19 mouse cellular contexts compared by ENCODE assay signal in genomic region chr19:55788905-55789295, GRCm38 (mm10). TPM values are rescaled to one million over a fixed set of nuclear protein-coding genes. Genes with fewer than 3 reads are reported as not detected.
DNase-seq lines count a peak whose midpoint lies in the region; ATAC-seq lines count a peak whose summit lies in the region.
"Had no signal": no experiment of that assay in that cellular context is flagged by ENCODE, and none has a peak within 500 bp of the region (broad histone marks: within the 10 kb centered on the region; RNA-seq: fewer than 3 reads in every experiment).

No protein-coding gene starts in this region.

- H3K27me3 ChIP-seq in forebrain, embryonic 13.5 days, result no peaks in the 10 kb centered on the region
- H3K27me3 ChIP-seq in forebrain, embryonic 15.5 days, result no peaks in the 10 kb centered on the region
- no peaks in the 10 kb centered on the region for H3K27me3 ChIP-seq in hindbrain, embryonic 11.5 days (ENCODE audit: control insufficient read depth, insufficient read depth, low read length)
- H3K27me3 ChIP-seq in hindbrain, embryonic 13.5 days, result 0 out of 2 replicates have a peak, but pooled peaks cover 2% of the 10 kb centered on the region
- H3K27me3 ChIP-seq in embryonic facial prominence, embryonic 11.5 days (ENCODE audit: control insufficient read depth, insufficient read depth, low read length), result no peaks in the 10 kb centered on the region
- no peaks in the 10 kb centered on the region for H3K27me3 ChIP-seq in midbrain, embryonic 13.5 days
- H3K27me3 ChIP-seq: limb, embryonic 15.5 days had no signal

- H3K4me3 ChIP-seq in forebrain, embryonic 13.5 days, result no peak overlapping the region
- H3K4me3 ChIP-seq in forebrain, embryonic 15.5 days, result no peak overlapping the region
- no peak overlapping the region for H3K4me3 ChIP-seq in hindbrain, embryonic 11.5 days (ENCODE audit: low read depth, low read length)
- no peak overlapping the region for H3K4me3 ChIP-seq in hindbrain, embryonic 13.5 days
- no peak overlapping the region for H3K4me3 ChIP-seq in embryonic facial prominence, embryonic 11.5 days (ENCODE audit: low read depth, low read length)
- no peak overlapping the region for H3K4me3 ChIP-seq in midbrain, embryonic 13.5 days (replicated peaks)
- H3K4me3 ChIP-seq: gastrocnemius, adult 2 months; limb, embryonic 15.5 days had no signal

- H3K4me1 ChIP-seq in forebrain, embryonic 13.5 days, result peaks cover 27% of the 10 kb centered on the region
- H3K4me1 ChIP-seq in forebrain, embryonic 15.5 days, result peaks cover 14% of the 10 kb centered on the region
- peaks cover 6% of the 10 kb centered on the region; the same call in 1 of the 2 replicates for H3K4me1 ChIP-seq in hindbrain, embryonic 11.5 days (replicated peaks; ENCODE audit: control insufficient read depth, insufficient read depth, low read length)
- peaks cover 17% of the 10 kb centered on the region for H3K4me1 ChIP-seq in hindbrain, embryonic 13.5 days (replicated peaks)
- H3K4me1 ChIP-seq in embryonic facial prominence, embryonic 11.5 days (ENCODE audit: control insufficient read depth, insufficient read depth, low read length), result no peaks in the 10 kb centered on the region; the same call in 1 of the 2 replicates
- H3K4me1 ChIP-seq in midbrain, embryonic 13.5 days (replicated peaks), result peaks cover 61% of the 10 kb centered on the region

- no peak for DNase-seq in hindbrain, embryonic 11.5 days (ENCODE audit: low spot score)
- DNase-seq in embryonic facial prominence, embryonic 11.5 days (ENCODE audit: low spot score), result no peak
- DNase-seq in cerebellum, adult 18-20 months, result no peak
- no peak for DNase-seq in left cerebral cortex, postnatal 25 days (ENCODE audit: low spot score in 2 of 2)
- DNase-seq: adrenal gland, adult 8-10 months; B cell, adult 2 months; cerebellum, adult 11 months; cerebellum, postnatal 25 days; gastrocnemius, adult 2 months; kidney, adult 8-10 months; kidney, postnatal 4 days; right cerebral cortex, postnatal 25 days; thymus, postnatal 36 days had no signal

- no peaks in the 10 kb centered on the region for H3K36me3 ChIP-seq in forebrain, embryonic 13.5 days (ENCODE audit: poor library complexity, severe bottlenecking)
- H3K36me3 ChIP-seq in forebrain, embryonic 15.5 days, result no peaks in the 10 kb centered on the region
- no peaks in the 10 kb centered on the region for H3K36me3 ChIP-seq in hindbrain, embryonic 11.5 days (ENCODE audit: control insufficient read depth, insufficient read depth, low read length)
- no peaks in the 10 kb centered on the region for H3K36me3 ChIP-seq in hindbrain, embryonic 13.5 days
- no peaks in the 10 kb centered on the region for H3K36me3 ChIP-seq in embryonic facial prominence, embryonic 11.5 days (replicated peaks; ENCODE audit: control insufficient read depth, insufficient read depth, low read depth, low read length)
- H3K36me3 ChIP-seq in midbrain, embryonic 13.5 days, result no peaks in the 10 kb centered on the region; the same call in 1 of the 2 replicates

- no peak overlapping the region for H3K9ac ChIP-seq in forebrain, embryonic 13.5 days
- no peak overlapping the region for H3K9ac ChIP-seq in forebrain, embryonic 15.5 days (replicated peaks)
- H3K9ac ChIP-seq in hindbrain, embryonic 11.5 days (ENCODE audit: low read depth, low read length), result no peak overlapping the region
- no peak overlapping the region for H3K9ac ChIP-seq in hindbrain, embryonic 13.5 days
- H3K9ac ChIP-seq in embryonic facial prominence, embryonic 11.5 days (replicated peaks; ENCODE audit: low read length), result no peak overlapping the region
- no peak overlapping the region for H3K9ac ChIP-seq in midbrain, embryonic 13.5 days (replicated peaks)
- H3K9ac ChIP-seq: forebrain, postnatal 0 days; limb, embryonic 15.5 days had no signal

- WGBS in forebrain, embryonic 13.5 days, result 41% methylated on average over 5 of the region's 5 CpGs
- 55% methylated on average over 5 of the region's 5 CpGs for WGBS in forebrain, embryonic 15.5 days
- 30% methylated on average over 5 of the region's 5 CpGs for WGBS in hindbrain, embryonic 11.5 days
- 35% methylated on average over 5 of the region's 5 CpGs for WGBS in hindbrain, embryonic 13.5 days
- 39% methylated on average over 5 of the region's 5 CpGs for WGBS in embryonic facial prominence, embryonic 11.5 days
- 34% methylated on average over 5 of the region's 5 CpGs for WGBS in midbrain, embryonic 13.5 days

- no peak for ATAC-seq in forebrain, embryonic 13.5 days
- ATAC-seq in forebrain, embryonic 15.5 days (replicated peaks), result no peak
- ATAC-seq in hindbrain, embryonic 11.5 days (ENCODE audit: low FRiP score), result peak; percentile 29; the same call in 1 of the 2 replicates
- no peak for ATAC-seq in hindbrain, embryonic 13.5 days (ENCODE audit: low FRiP score)
- no peak for ATAC-seq in embryonic facial prominence, embryonic 11.5 days (replicated peaks; ENCODE audit: insufficient number of reproducible peaks, low FRiP score, low TSS enrichment, low read depth)
- peak; percentile 13; the same call in 1 of the 2 replicates for ATAC-seq in midbrain, embryonic 13.5 days

- intact Hi-C loops in left cerebral cortex, postnatal 25 days (cut with DNase I), result no loop called here

- no peak overlapping the region for H3K4me2 ChIP-seq in forebrain, embryonic 13.5 days
- no peak overlapping the region for H3K4me2 ChIP-seq in forebrain, embryonic 15.5 days (replicated peaks)
- H3K4me2 ChIP-seq in hindbrain, embryonic 11.5 days (replicated peaks; ENCODE audit: low read depth, low read length), result no peak overlapping the region
- H3K4me2 ChIP-seq in hindbrain, embryonic 13.5 days, result no peak overlapping the region
- no peak overlapping the region for H3K4me2 ChIP-seq in embryonic facial prominence, embryonic 11.5 days (ENCODE audit: low read depth, low read length)
- no peak overlapping the region for H3K4me2 ChIP-seq in midbrain, embryonic 13.5 days (replicated peaks)
- H3K4me2 ChIP-seq: limb, embryonic 15.5 days had no signal

- no peaks in the 10 kb centered on the region for H3K9me3 ChIP-seq in forebrain, embryonic 13.5 days (replicated peaks)
- H3K9me3 ChIP-seq in forebrain, embryonic 15.5 days, result no peaks in the 10 kb centered on the region
- H3K9me3 ChIP-seq in hindbrain, embryonic 11.5 days (ENCODE audit: control insufficient read depth, low read length), result no peaks in the 10 kb centered on the region
- H3K9me3 ChIP-seq in hindbrain, embryonic 13.5 days, result no peaks in the 10 kb centered on the region
- no peaks in the 10 kb centered on the region for H3K9me3 ChIP-seq in embryonic facial prominence, embryonic 11.5 days (replicated peaks; ENCODE audit: control insufficient read depth, low read length)
- no peaks in the 10 kb centered on the region for H3K9me3 ChIP-seq in midbrain, embryonic 13.5 days
- H3K9me3 ChIP-seq: limb, embryonic 15.5 days had no signal

- H3K27ac ChIP-seq in forebrain, embryonic 13.5 days, result peak overlapping the region; percentile 37; the same call in 1 of the 2 replicates
- no peak overlapping the region for H3K27ac ChIP-seq in forebrain, embryonic 15.5 days (replicated peaks)
- peak overlapping the region; percentile 63 for H3K27ac ChIP-seq in hindbrain, embryonic 11.5 days (ENCODE audit: low read depth, low read length)
- no peak overlapping the region; the same call in 1 of the 2 replicates for H3K27ac ChIP-seq in hindbrain, embryonic 13.5 days
- 0 out of 2 replicates have a peak overlapping the region, but pooled peaks have one; percentile 7 for H3K27ac ChIP-seq in embryonic facial prominence, embryonic 11.5 days (replicated peaks; ENCODE audit: low read depth, low read length)
- H3K27ac ChIP-seq in midbrain, embryonic 13.5 days, result peak overlapping the region; percentile 56; the same call in 1 of the 2 replicates
- H3K27ac ChIP-seq: limb, embryonic 15.5 days had no signal

RNA-seq across cellular contexts. Expression of gene Tcf7l2, which starts 47.3 kb away (rescaled TPM):
- polyA plus RNA-seq in forebrain, embryonic 13.5 days (2015; fragmentation: Nextera tagmentation; extraction: Ambion mirVana), result 130 and 215 TPM in 2 replicates
- 95.4 and 131 TPM in 2 replicates for polyA plus RNA-seq in forebrain, embryonic 15.5 days (2015; fragmentation: Nextera tagmentation; extraction: Ambion mirVana)
- 57.9 and 76.9 TPM in 2 replicates for polyA plus RNA-seq in hindbrain, embryonic 11.5 days (2014; fragmentation: Nextera tagmentation; extraction: Ambion mirVana)
- polyA plus RNA-seq in hindbrain, embryonic 13.5 days (2015; fragmentation: Nextera tagmentation; extraction: Ambion mirVana), result 29.6 and 36.3 TPM in 2 replicates
- polyA plus RNA-seq in embryonic facial prominence, embryonic 11.5 days (2014; fragmentation: Nextera tagmentation; extraction: Ambion mirVana), result 107 and 111 TPM in 2 replicates
- 584 and 798 TPM in 2 replicates for polyA plus RNA-seq in midbrain, embryonic 13.5 days (2015; fragmentation: Nextera tagmentation; extraction: Ambion mirVana)
- total RNA-seq in left cerebral cortex, postnatal 25 days (2021), result 10 to 100 TPM in 1 of 2 experiments, 1 to 10 TPM in 1; 8.1 to 12.1 TPM

Comparison
In these comparisons a context has a peak if more than half of its experiments do, and no peak if none do; other contexts are left out.
1. ATAC-seq: peak in hindbrain, embryonic 11.5 days (single experiment) and midbrain, embryonic 13.5 days (single experiment); none in forebrain, embryonic 13.5 days (single experiment), forebrain, embryonic 15.5 days (single experiment), hindbrain, embryonic 13.5 days (single experiment) and embryonic facial prominence, embryonic 11.5 days (single experiment).
2. H3K27ac ChIP-seq: peak in forebrain, embryonic 13.5 days (single experiment), hindbrain, embryonic 11.5 days (single experiment), embryonic facial prominence, embryonic 11.5 days (single experiment) and midbrain, embryonic 13.5 days (single experiment); none in forebrain, embryonic 15.5 days (single experiment) and hindbrain, embryonic 13.5 days (single experiment).